Mouse (Mus musculus): ENCODE data around the gene Naxd.
A peak's percentile ranks its signal among the peaks of the same experiment; 100 is the strongest.

The Naxd gene

GRCm38 (mm10) chr8:11552390-11552789 lies 55.1 kb downstream of the Naxd start:
- no peak for ATAC-seq (ENCODE audit: insufficient number of reproducible peaks, low FRiP score, low TSS enrichment)

- peak; percentile 54 for ATAC-seq (ENCODE audit: insufficient number of reproducible peaks, low FRiP score, low TSS enrichment)
Measured at GRCm38 (mm10) chr8:11554799-11555719, 57.8 kb downstream of the Naxd start, which contains the start of gene Ing1. TSS of gene Ing1 (plus strand) at chr8:11555571.

DNA sequence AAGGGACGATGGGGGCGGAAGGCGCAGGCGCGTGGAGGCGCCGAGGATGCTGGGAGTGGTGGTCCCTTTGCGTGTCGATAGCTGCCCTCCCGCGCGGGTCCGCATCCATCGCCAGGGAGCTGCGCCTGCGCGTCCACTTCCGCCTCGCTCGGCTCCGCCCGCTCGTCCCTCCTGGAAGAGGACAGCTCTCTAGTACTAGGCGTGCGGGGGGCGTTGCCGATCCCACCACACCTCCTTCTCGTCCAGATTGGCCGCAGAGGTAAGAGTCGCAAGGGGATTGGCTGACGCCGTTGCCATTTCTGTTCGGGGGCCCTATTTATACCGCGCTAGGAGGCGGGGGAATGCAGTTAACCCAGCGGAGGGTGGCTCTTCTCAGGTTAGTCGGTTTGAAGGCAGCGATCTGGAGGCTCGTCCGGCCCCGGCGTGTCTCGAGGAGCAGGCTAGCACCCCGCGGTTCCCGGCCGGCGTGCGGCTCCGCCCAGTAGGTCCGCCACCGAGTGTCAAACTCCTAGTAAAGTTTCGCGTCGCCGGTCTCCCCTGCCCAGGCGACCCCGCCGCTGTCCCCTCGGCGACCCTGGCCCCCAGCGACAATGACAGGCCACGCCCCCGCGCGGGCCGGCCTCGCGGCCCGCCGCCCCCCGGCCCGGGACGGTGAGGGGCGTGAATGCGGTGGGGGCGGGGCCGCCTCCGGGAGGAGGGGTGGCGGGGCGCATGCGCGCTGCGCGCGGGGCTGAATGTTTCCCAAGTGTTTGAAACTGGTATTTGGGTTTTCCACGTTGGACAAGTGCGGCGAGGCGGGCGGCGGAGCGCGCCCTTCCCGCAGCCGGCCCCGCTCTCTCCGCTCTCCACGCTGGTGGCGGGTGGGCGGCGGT lies 58.6 kb downstream of the Naxd start:
- peak; percentile 67 for ATAC-seq (ENCODE audit: insufficient number of reproducible peaks, low FRiP score, low TSS enrichment)

GRCm38 (mm10) chr8:11556691-11557423 lies 59.6 kb downstream of the Naxd start:
- ATAC-seq (ENCODE audit: insufficient number of reproducible peaks, low FRiP score, low TSS enrichment): no peak

GRCm38 (mm10) chr8:11557424-11557767 lies 60.1 kb downstream of the Naxd start:
- no peak for ATAC-seq (ENCODE audit: insufficient number of reproducible peaks, low FRiP score, low TSS enrichment)

- peak; percentile 81 for ATAC-seq (ENCODE audit: insufficient number of reproducible peaks, low FRiP score, low TSS enrichment)
Measured at GRCm38 (mm10) chr8:11557768-11558629, 60.7 kb downstream of the Naxd start.

- no peak for ATAC-seq (ENCODE audit: insufficient number of reproducible peaks, low FRiP score, low TSS enrichment)
Measured at GRCm38 (mm10) chr8:11559511-11559910, 62.2 kb downstream of the Naxd start.

- ATAC-seq (ENCODE audit: insufficient number of reproducible peaks, low FRiP score, low TSS enrichment): no peak
Measured at GRCm38 (mm10) chr8:11560220-11560619, 62.9 kb downstream of the Naxd start.

- ATAC-seq (ENCODE audit: insufficient number of reproducible peaks, low FRiP score, low TSS enrichment): no peak
Measured at GRCm38 (mm10) chr8:11564236-11564635, 66.9 kb downstream of the Naxd start.

Measured in cerebellum, adult (tissue).